Mouse (Mus musculus): Measurements from ENCODE around the gene Rngtt. TPM values are rescaled to one million over a fixed set of nuclear protein-coding genes. Genes with fewer than 3 reads are reported as not detected.
"Not testable (repeated sequence)": the region's sequence is repeated elsewhere in the genome, so short reads cannot be mapped to it uniquely, and the experiment has no call there.

Rngtt gene
- polyA plus RNA-seq, 1 experiment: 10.3 TPM

GRCm38 (mm10) chr4:33284083-33284880 lies 25.8 kb upstream of the Rngtt start:
- Histone ChIP-seq H3K4me1 (ENCODE audit: control insufficient read depth, insufficient read depth, low read length) (no peaks in the 10 kb centered on the region), H3K4me3 (ENCODE audit: insufficient read depth, low read length) (no peak overlapping the region), H3K27ac (ENCODE audit: insufficient read depth, low read length) (no peak overlapping the region)
- TF ChIP-seq CTCF (IDR thresholded peaks at IDR 0.05; ENCODE audit: extremely low read depth, insufficient read depth, low read length) (no peak), POLR2A (IDR thresholded peaks at IDR 0.05; ENCODE audit: extremely low read depth, insufficient read depth, low read length) (no peak)

- Histone ChIP-seq H3K4me1 (ENCODE audit: control insufficient read depth, insufficient read depth, low read length) (no peaks in the 10 kb centered on the region), H3K4me3 (ENCODE audit: insufficient read depth, low read length) (no peak overlapping the region), H3K27ac (ENCODE audit: insufficient read depth, low read length) (no peak overlapping the region)
- TF ChIP-seq CTCF (IDR thresholded peaks at IDR 0.05; ENCODE audit: extremely low read depth, insufficient read depth, low read length): no peak
These were observed 24.7 kb upstream of the Rngtt start for GRCm38 (mm10) chr4:33285448-33285847.

- TF ChIP-seq POLR2A (IDR thresholded peaks at IDR 0.05; ENCODE audit: extremely low read depth, insufficient read depth, low read length) (no peak), CTCF (IDR thresholded peaks at IDR 0.05; ENCODE audit: extremely low read depth, insufficient read depth, low read length) (no peak)
- Histone ChIP-seq H3K4me1 (ENCODE audit: control insufficient read depth, insufficient read depth, low read length) (no peaks in the 10 kb centered on the region), H3K4me3 (ENCODE audit: insufficient read depth, low read length) (peak overlapping the region; percentile 34), H3K27ac (ENCODE audit: insufficient read depth, low read length) (no peak overlapping the region)
These were observed 20.9 kb upstream of the Rngtt start for GRCm38 (mm10) chr4:33289106-33289650.

- H3K27ac ChIP-seq (ENCODE audit: insufficient read depth, low read length): no peak within 1 kb of the TSS
- TF ChIP-seq CTCF (IDR thresholded peaks at IDR 0.05; ENCODE audit: extremely low read depth, insufficient read depth, low read length): no peak
- TF ChIP-seq POLR2A (IDR thresholded peaks at IDR 0.05; ENCODE audit: extremely low read depth, insufficient read depth, low read length): no peak
- H3K4me3 ChIP-seq (ENCODE audit: insufficient read depth, low read length): peak within 1 kb of the TSS; percentile 34
- no peaks in the 10 kb centered on the region for H3K4me1 ChIP-seq (ENCODE audit: control insufficient read depth, insufficient read depth, low read length)
These were observed 20.1 kb upstream of the Rngtt start, which contains the start of gene Pnrc1 for GRCm38 (mm10) chr4:33290002-33290401. Pnrc1 (minus strand) TSS chr4:33290163.

- Histone ChIP-seq H3K27ac (ENCODE audit: insufficient read depth, low read length) (no peak overlapping the region), H3K4me3 (ENCODE audit: insufficient read depth, low read length) (no peak overlapping the region), H3K4me1 (ENCODE audit: control insufficient read depth, insufficient read depth, low read length) (no peaks in the 10 kb centered on the region)
- TF ChIP-seq POLR2A (IDR thresholded peaks at IDR 0.05; ENCODE audit: extremely low read depth, insufficient read depth, low read length): no peak
- TF ChIP-seq CTCF (IDR thresholded peaks at IDR 0.05; ENCODE audit: extremely low read depth, insufficient read depth, low read length): no peak
These were observed 19.2 kb upstream of the Rngtt start for GRCm38 (mm10) chr4:33290878-33291277.

GRCm38 (mm10) chr4:33292409-33293370 lies 17.4 kb upstream of the Rngtt start:
- Histone ChIP-seq H3K4me1 (ENCODE audit: control insufficient read depth, insufficient read depth, low read length) (no peaks in the 10 kb centered on the region), H3K27ac (ENCODE audit: insufficient read depth, low read length) (no peak overlapping the region), H3K4me3 (ENCODE audit: insufficient read depth, low read length) (no peak overlapping the region)
- TF ChIP-seq POLR2A (IDR thresholded peaks at IDR 0.05; ENCODE audit: extremely low read depth, insufficient read depth, low read length) (no peak), CTCF (IDR thresholded peaks at IDR 0.05; ENCODE audit: extremely low read depth, insufficient read depth, low read length) (peak; percentile 85)

- H3K27ac ChIP-seq (ENCODE audit: insufficient read depth, low read length); H3K4me1 ChIP-seq (ENCODE audit: control insufficient read depth, insufficient read depth, low read length); H3K4me3 ChIP-seq (ENCODE audit: insufficient read depth, low read length): not testable (repeated sequence)
These were observed 9.0 kb upstream of the Rngtt start for GRCm38 (mm10) chr4:33300891-33301665.

GRCm38 (mm10) chr4:33303057-33303456 lies 7.1 kb upstream of the Rngtt start:
- no peaks in the 10 kb centered on the region for H3K4me1 ChIP-seq (ENCODE audit: control insufficient read depth, insufficient read depth, low read length)
- no peak overlapping the region for H3K4me3 ChIP-seq (ENCODE audit: insufficient read depth, low read length)
- no peak overlapping the region for H3K27ac ChIP-seq (ENCODE audit: insufficient read depth, low read length)
- TF ChIP-seq CTCF (IDR thresholded peaks at IDR 0.05; ENCODE audit: extremely low read depth, insufficient read depth, low read length) (no peak), POLR2A (IDR thresholded peaks at IDR 0.05; ENCODE audit: extremely low read depth, insufficient read depth, low read length) (no peak)

GRCm38 (mm10) chr4:33307146-33307545 lies 3.0 kb upstream of the Rngtt start:
- no peak for TF ChIP-seq CTCF (IDR thresholded peaks at IDR 0.05; ENCODE audit: extremely low read depth, insufficient read depth, low read length)
- TF ChIP-seq POLR2A (IDR thresholded peaks at IDR 0.05; ENCODE audit: extremely low read depth, insufficient read depth, low read length): no peak
- Histone ChIP-seq H3K27ac (ENCODE audit: insufficient read depth, low read length) (no peak overlapping the region), H3K4me1 (ENCODE audit: control insufficient read depth, insufficient read depth, low read length) (no peaks in the 10 kb centered on the region), H3K4me3 (ENCODE audit: insufficient read depth, low read length) (no peak overlapping the region)

All from cortical plate, adult 2 months (tissue).